Comparison of ENCODE assay signal across 21 mouse cellular contexts in the genomic region with DNA sequence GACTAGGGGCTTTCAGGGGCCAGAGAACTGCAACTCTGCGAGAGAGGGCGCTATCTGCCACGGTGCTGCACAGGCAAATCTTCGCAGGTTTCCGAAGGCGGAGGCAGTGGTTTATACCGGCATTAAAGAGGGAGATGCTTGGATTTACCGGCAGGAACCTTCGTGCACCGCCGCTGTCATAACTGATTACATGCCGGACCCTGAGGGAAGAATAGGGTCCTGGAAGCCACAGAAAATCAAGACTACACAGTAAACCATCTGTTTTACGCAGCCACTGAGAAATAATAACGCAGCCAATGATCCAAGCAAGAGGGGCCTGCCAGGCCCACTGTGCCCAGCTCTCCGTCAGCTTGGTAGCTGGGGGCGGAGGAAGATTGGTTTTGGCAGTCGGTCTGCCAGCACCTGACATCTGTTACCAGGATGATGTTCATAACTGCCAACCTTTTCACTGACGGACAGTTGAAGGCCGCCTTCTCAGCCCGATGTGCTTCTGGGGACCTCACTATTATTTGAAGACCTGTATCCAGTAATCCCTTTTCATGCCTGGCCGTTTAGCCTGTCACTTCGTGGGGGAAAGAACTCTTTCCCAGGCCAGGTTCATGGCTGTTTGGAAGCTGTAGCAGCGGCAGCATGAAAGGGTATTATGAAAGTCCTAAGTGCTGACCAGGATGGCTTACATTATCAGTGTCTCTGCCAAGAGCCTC. TPM values are rescaled to one million over a fixed set of nuclear protein-coding genes. Genes with fewer than 3 reads are reported as not detected.
A peak's percentile ranks its signal among the peaks of the same experiment; 100 is the strongest.
DNase-seq lines count a peak whose midpoint lies in the region; ATAC-seq and TF ChIP-seq lines count a peak whose summit lies in the region.
"Had no signal": no experiment of that assay in that cellular context is flagged by ENCODE, and none has a peak within 500 bp of the region (broad histone marks: within the 10 kb centered on the region; RNA-seq: fewer than 3 reads in every experiment).

No protein-coding gene starts in this region.

- peak overlapping the region; percentile 60; the same call in 1 of the 2 replicates for H3K27ac ChIP-seq in layer of hippocampus, adult 2 months
- peak overlapping the region; percentile 54 for H3K27ac ChIP-seq in midbrain, embryonic 13.5 days
- H3K27ac ChIP-seq: heart, embryonic 10.5 days had no signal

- peak overlapping the region; percentile 10 for H3K4me2 ChIP-seq in midbrain, embryonic 13.5 days (replicated peaks)

- peak; percentile 27 to 30 for DNase-seq in layer of hippocampus, adult 2 months (ENCODE audit: low spot score in 2 of 2)
- DNase-seq in layer of hippocampus, adult 11-12 months (ENCODE audit: low spot score): no peak
- DNase-seq in ES-CJ7 (ENCODE audit: low read depth, low spot score): peak; percentile 70
- DNase-seq in brain, adult 2 months (ENCODE audit: low read depth, low spot score): peak; percentile 18
- no peak for DNase-seq in embryo, embryonic 10 days (ENCODE audit: low spot score)
- no peak for DNase-seq in yolk sac, embryonic 10.5 days (ENCODE audit: low spot score)
- DNase-seq: adrenal gland, postnatal 14 days; gastrocnemius, postnatal 14 days; heart, postnatal 4 days; kidney, adult 2 months; lung, postnatal 36 days; right cerebral cortex, postnatal 25 days; thymus, postnatal 14 days had no signal

- no peak overlapping the region for H3K4me3 ChIP-seq in layer of hippocampus, adult 2 months
- no peak overlapping the region for H3K4me3 ChIP-seq in midbrain, embryonic 13.5 days (replicated peaks)
- H3K4me3 ChIP-seq: heart, embryonic 10.5 days had no signal

- peaks cover 6% of the 10 kb centered on the region; the same call in 1 of the 2 replicates for H3K27me3 ChIP-seq in midbrain, embryonic 13.5 days

- no peaks in the 10 kb centered on the region for H3K9me3 ChIP-seq in midbrain, embryonic 13.5 days
- H3K9me3 ChIP-seq: heart, embryonic 10.5 days had no signal

- H3K9ac ChIP-seq in midbrain, embryonic 13.5 days (replicated peaks): 0 out of 2 replicates have a peak overlapping the region, but pooled peaks have one; percentile 12

- peaks cover 10% of the 10 kb centered on the region; the same call in 1 of the 2 replicates for H3K4me1 ChIP-seq in midbrain, embryonic 13.5 days (replicated peaks)
- H3K4me1 ChIP-seq: heart, embryonic 10.5 days had no signal

- H3K36me3 ChIP-seq in midbrain, embryonic 13.5 days: no peaks in the 10 kb centered on the region
- H3K36me3 ChIP-seq: heart, embryonic 10.5 days had no signal

- peak; percentile 49 for ATAC-seq in midbrain, embryonic 13.5 days

- peak; percentile 43 for TF ChIP-seq CTCF in layer of hippocampus, adult 2 months (conservative IDR thresholded peaks at IDR 0.05)

- WGBS in midbrain, embryonic 13.5 days: 38% methylated on average over 23 of the region's 23 CpGs

RNA-seq across cellular contexts. Expression of a gene that starts 5.5 kb away (rescaled TPM):
- total RNA-seq in layer of hippocampus, adult 2 months (2021): 10 to 100 TPM; 25.6 to 27.3 TPM
- 7.3 and 8.8 TPM in 2 replicates for polyA plus RNA-seq in midbrain, embryonic 13.5 days (2015; fragmentation: Nextera tagmentation; extraction: Ambion mirVana)

RNA-seq across cellular contexts. Expression of a gene that starts 37.1 kb away (rescaled TPM):
- 100 to 1,000 TPM; 116 to 142 TPM for total RNA-seq in layer of hippocampus, adult 2 months (2021)
- polyA plus RNA-seq in midbrain, embryonic 13.5 days (2015; fragmentation: Nextera tagmentation; extraction: Ambion mirVana): 700 and 837 TPM in 2 replicates

RNA-seq across cellular contexts. Expression of a gene that starts 42.2 kb away (rescaled TPM):
- under 1 TPM; 0.25 to 0.46 TPM for total RNA-seq in layer of hippocampus, adult 2 months (2021)
- 0.08 TPM in 1 of 2 replicates, not detected in the other for polyA plus RNA-seq in midbrain, embryonic 13.5 days (2015; fragmentation: Nextera tagmentation; extraction: Ambion mirVana)
- total RNA-seq: adrenal gland, postnatal 14 days; CH12.LX; gastrocnemius, postnatal 14 days; monocyte, adult 5-6 weeks had no signal
- polyA plus RNA-seq: embryonic facial prominence, embryonic 14.5 days; kidney, adult 2 months; large intestine, adult 2 months; limb, embryonic 11.5 days; liver, embryonic 16.5 days had no signal

Comparison
In these comparisons a context has a peak if more than half of its experiments do, and no peak if none do; other contexts are left out.
1. DNase-seq: peak in layer of hippocampus, adult 2 months (2 of 2), ES-CJ7 (single experiment) and brain, adult 2 months (single experiment); none in layer of hippocampus, adult 11-12 months (single experiment), embryo, embryonic 10 days (single experiment) and yolk sac, embryonic 10.5 days (single experiment).